Comparison of ENCODE assay signal across 9 mouse cellular contexts in the genomic region with DNA sequence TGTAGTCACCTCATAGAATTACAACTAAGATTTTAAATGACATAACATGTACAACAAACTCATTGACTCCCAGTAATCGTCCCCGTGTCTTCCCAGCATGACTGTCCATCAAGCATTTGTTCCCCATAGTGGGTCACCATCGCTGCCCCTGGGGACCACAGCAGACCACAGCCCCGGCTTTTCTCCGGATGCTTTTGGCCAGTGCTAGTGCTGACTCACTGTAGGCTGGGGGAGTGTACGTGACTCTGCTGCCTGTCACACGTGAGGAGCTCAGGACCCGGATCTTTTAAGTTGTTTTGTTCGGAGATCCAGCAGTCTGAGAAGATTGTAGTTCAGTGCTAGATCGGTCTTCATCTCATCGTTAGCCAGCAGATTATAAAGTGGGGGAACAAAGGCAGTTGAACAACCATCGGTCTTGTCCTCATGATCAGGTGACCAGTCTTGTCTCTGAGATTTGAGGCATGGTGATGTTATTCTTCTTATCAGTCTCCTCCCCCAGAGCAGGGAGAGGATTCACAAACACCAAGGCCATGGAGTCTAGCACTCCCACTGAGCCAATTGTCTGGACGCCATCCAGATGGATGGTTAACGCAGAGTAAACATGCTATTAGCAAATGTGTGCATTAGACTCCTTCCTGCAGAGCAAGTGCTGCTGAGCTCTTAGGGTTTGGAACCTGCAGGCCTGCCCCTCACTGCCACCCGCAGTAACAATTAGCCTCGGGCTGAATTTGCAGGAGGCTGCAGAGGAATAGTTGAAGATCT.
A peak's percentile ranks its signal among the peaks of the same experiment; 100 is the strongest.
DNase-seq lines count a peak whose midpoint lies in the region; ATAC-seq lines count a peak whose summit lies in the region.
"Had no signal": no experiment of that assay in that cellular context is flagged by ENCODE, and none has a peak within 500 bp of the region (broad histone marks: within the 10 kb centered on the region; RNA-seq: fewer than 3 reads in every experiment).

No protein-coding gene starts in this region.

- no peaks in the 10 kb centered on the region for H3K36me3 ChIP-seq in intestine, embryonic 16.5 days (ENCODE audit: control insufficient read depth, insufficient read depth, low read length)

- no peaks in the 10 kb centered on the region for H3K27me3 ChIP-seq in intestine, embryonic 16.5 days (replicated peaks; ENCODE audit: control insufficient read depth, insufficient read depth, low read length)

- intact Hi-C loops in gastrocnemius, postnatal 36 days (cut with DNase I), result no loop called here

- H3K4me2 ChIP-seq in intestine, embryonic 16.5 days (ENCODE audit: low read depth, low read length), result no peak overlapping the region
- H3K4me2 ChIP-seq: liver, embryonic 11.5 days had no signal

- ATAC-seq in intestine, embryonic 16.5 days, result peak; percentile 28

- H3K27ac ChIP-seq in intestine, embryonic 16.5 days (ENCODE audit: low read length), result no peak overlapping the region

- 65% methylated on average over 16 of the region's 16 CpGs for WGBS in intestine, embryonic 16.5 days

- H3K9me3 ChIP-seq in intestine, embryonic 16.5 days (ENCODE audit: control insufficient read depth, low read length), result 0 out of 2 replicates have a peak, but pooled peaks cover 3% of the 10 kb centered on the region

- H3K4me1 ChIP-seq in intestine, embryonic 16.5 days (ENCODE audit: control insufficient read depth, insufficient read depth, low read length), result no peaks in the 10 kb centered on the region

- H3K4me3 ChIP-seq in intestine, embryonic 16.5 days (ENCODE audit: low read length), result no peak overlapping the region

- no peak overlapping the region for H3K9ac ChIP-seq in intestine, embryonic 16.5 days (ENCODE audit: low read depth, low read length)

- DNase-seq in kidney, postnatal 4 days, result peak; percentile 6 to 15
- DNase-seq in kidney, adult 11 months, result no peak
- DNase-seq in 3T3-L1 (ENCODE audit: low read depth, low spot score), result peak; percentile 73
- DNase-seq in NIH3T3 (ENCODE audit: low read depth), result peak; percentile 52
- DNase-seq in layer of hippocampus, adult 9-11 months, result no peak
- DNase-seq in gastrocnemius, postnatal 36 days, result no peak
- DNase-seq: kidney, adult 9 months had no signal

Comparison
In these comparisons a context has a peak if more than half of its experiments do, and no peak if none do; other contexts are left out.
1. DNase-seq: peak in kidney, postnatal 4 days (2 of 2), 3T3-L1 (single experiment) and NIH3T3 (single experiment); none in kidney, adult 11 months (single experiment), layer of hippocampus, adult 9-11 months (single experiment) and gastrocnemius, postnatal 36 days (0 of 2).